Mouse (Mus musculus) liver, embryonic 11.5 days (tissue): ENCODE data around the gene Arhgap29. TPM values are rescaled to one million over a fixed set of nuclear protein-coding genes. Genes with fewer than 3 reads are reported as not detected.

ENCODE experiments used
- polyA plus RNA-seq: library from polyadenylated mRNA; unstranded; fragments of >200 nt; fragmentation: Nextera tagmentation; extraction: Ambion mirVana; gene quantifications from 2 replicates; pipeline ENCODE4 v1.2.1, GENCODE M21; 2014

Arhgap29 gene
- polyA plus RNA-seq, 1 experiment from 2014 or later, result 24.1 TPM

Other genes with a start within 250 kb of the Arhgap29 start
- 1.7 and 2.3 TPM in 2 replicates for gene F3, start 229.0 kb upstream of the Arhgap29 start, polyA plus RNA-seq
- gene Abcd3, start 137.2 kb upstream of the Arhgap29 start, polyA plus RNA-seq, result 41.5 and 49.1 TPM in 2 replicates
- 1.3 and 3.2 TPM in 2 replicates for gene Abca4, start 91.9 kb downstream of the Arhgap29 start, polyA plus RNA-seq